Mouse (Mus musculus): ENCODE results near the gene Pomt1.
"Not testable (repeated sequence)": the region's sequence is repeated elsewhere in the genome, so short reads cannot be mapped to it uniquely, and the experiment has no call there.

Gene Pomt1

DNA sequence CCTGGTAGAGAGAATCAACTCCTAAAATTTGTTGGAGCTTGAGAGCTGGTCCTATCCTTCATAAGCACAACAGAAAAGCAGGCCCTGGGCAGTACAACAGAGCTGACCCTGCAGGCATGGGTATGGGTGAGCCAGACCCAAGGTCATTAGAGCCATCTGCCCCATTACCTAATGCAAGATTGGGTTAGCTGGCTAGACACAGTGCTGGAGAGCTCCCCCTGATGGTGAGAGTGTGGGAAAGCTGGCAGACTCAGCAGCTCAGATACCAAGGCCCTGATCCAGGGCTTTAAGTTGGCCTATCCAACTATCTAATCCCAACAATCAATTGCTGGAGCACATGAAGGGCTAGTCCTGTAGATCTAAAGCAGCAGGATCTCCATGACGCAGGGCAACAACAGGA is 46.3 kb downstream of the Pomt1 start:
- DNase-seq (ENCODE audit: low read depth) = peak; percentile 75

DNA sequence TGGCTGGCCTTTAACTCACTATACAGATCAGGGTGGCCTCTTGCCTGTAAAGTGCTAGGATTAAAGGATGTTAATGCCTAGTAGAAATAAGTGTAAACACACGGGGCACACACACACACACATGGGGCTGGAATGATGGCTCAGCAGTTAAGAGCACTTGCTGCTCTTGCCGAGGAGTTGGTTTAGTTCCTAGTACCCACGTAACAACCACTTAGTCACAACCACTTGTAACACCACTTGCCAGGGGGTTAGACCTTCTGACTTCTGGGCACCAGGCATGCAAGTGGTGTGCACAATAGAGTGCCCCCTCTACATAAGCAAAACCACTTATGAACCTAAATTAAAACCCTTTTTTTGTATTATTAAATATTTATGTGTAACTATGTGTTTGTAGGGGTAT is 47.6 kb downstream of the Pomt1 start:
- no peak for DNase-seq (ENCODE audit: low read depth)

GRCm38 (mm10) chr2:32287334-32287840 is 51.0 kb downstream of the Pomt1 start, which contains the start of gene Golga2:
Gene Golga2, plus strand, starts transcription at chr2:32287384.
- no peak for DNase-seq (ENCODE audit: low read depth)

DNA sequence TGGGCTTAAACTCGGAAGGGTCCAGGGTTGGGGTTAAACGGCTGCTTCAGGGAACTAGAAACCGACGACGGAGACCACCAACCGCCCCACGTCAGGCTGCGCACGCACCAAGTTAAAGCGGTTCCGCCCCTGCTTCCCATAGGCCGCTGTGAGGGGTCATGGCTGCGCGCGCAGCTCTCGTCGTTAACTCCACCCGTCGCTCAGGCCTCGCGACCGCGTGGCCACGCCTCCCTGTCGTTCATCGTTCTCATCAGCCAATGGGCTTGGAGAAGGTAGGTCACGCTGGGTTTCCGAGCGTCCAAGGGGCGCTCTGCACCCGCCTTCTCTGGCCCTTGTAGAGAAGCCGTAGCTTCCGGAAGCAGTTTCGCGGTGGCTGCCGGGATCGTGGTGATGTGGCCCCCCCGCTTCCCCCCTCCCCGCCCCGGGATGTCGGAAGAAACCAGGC is 51.6 kb downstream of the Pomt1 start, which contains the start of gene Swi5:
Gene Swi5 (minus strand): TSS at position 153 of the 445 bp plus-strand sequence.
- DNase-seq (ENCODE audit: low read depth) = peak; percentile 100

DNA sequence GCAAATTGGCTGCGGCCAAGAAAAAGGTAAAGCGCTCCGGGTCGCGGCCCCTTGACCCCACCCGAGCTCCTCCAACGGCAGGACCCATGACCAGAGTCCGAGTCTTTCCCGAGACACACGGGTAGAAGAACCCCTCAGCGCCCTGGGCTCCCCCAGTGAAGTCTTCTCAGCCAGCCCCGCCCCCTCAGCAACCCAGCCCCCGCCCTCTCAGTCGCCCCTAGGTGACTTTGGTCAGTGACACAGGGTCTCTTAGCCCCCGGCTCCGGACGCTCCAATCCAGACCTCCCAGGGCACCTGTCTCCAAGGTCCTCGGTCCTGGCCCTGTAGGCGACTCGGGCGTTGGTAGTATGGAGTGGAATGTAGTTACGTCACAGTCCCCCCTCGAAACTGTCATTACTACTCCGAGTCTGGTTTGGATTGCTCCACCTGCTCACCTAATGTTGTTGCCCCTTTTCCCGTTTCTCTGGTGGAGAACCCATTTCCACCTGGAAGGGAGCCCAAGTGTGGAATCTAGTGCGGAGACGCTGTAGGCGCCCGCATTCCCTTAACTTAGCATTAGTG is 52.1 kb downstream of the Pomt1 start:
- peak; percentile 57 for DNase-seq (ENCODE audit: low read depth)

GRCm38 (mm10) chr2:32289578-32289977 is 53.2 kb downstream of the Pomt1 start:
- peak; percentile 88 for DNase-seq (ENCODE audit: low read depth)

DNA sequence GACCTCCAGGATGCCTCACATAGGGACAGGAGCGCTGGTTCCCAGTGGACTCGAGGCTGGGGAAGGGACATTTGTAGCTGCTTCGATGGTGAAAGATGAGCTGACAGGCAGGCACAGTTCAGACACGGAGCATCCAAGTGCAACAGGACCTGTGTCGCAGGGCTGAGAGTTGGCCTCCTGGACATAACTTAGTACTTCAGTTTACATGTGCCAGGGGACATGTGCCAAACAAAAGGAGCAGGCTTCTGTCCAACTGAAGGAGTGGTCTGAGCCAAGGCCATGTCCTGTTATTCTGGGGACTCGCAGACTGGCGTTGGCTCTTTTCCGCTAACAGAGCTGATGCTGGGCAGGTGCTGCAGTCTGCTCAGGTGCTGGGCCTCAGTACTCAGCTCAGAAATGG is 58.0 kb downstream of the Pomt1 start:
- no peak for DNase-seq (ENCODE audit: low read depth)

- no peak for DNase-seq (ENCODE audit: low read depth)
Measured at GRCm38 (mm10) chr2:32295285-32295684, 58.9 kb downstream of the Pomt1 start.

GRCm38 (mm10) chr2:32295842-32296241 is 59.5 kb downstream of the Pomt1 start:
- DNase-seq (ENCODE audit: low read depth) = not testable (repeated sequence)

- DNase-seq (ENCODE audit: low read depth) = no peak
Measured at GRCm38 (mm10) chr2:32299469-32299868, 63.1 kb downstream of the Pomt1 start.

DNA sequence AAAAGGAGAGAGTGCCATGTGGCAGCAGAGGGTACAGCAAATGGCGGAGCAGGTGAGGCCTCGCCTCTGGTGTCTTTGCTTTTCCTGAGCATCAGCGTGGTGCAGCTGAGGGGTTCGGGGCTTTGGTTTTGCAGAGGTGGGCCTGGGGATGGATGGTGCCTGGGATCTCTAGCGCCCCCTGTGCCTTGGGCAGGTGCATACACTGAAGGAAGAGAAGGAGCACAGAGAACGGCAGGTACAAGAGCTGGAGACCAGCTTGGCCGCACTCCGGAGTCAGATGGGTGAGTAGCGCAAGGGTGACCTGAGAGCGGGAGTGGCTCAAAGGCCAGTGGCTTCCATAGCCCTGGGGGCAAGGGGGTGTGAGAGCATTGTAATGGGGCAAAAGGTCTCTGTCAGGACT is 66.6 kb downstream of the Pomt1 start:
- DNase-seq (ENCODE audit: low read depth) = no peak

GRCm38 (mm10) chr2:32304145-32304832 is 67.9 kb downstream of the Pomt1 start:
- DNase-seq (ENCODE audit: low read depth) = peak; percentile 59

Data from naive thymus-derived CD4-positive, alpha-beta T cell, adult 2 months (primary cell).